Mouse (Mus musculus) MEL (cell line): ENCODE measurements around the gene S100a1. TPM values are rescaled to one million over a fixed set of nuclear protein-coding genes. Genes with fewer than 3 reads are reported as not detected.

Experiments used
- DNase-seq: peaks from one replicate; pipeline ENCODE4 v3.0.0; 2011; ENCODE audit warnings: low read depth, low spot score
- H3K27ac ChIP-seq: 2 replicates; pipeline ENCODE4 v1.5.1; 2012; ENCODE audit warnings: low read depth, mild to moderate bottlenecking, control low read depth, low read length, moderate library complexity; ENCODE audit not compliant: control insufficient read depth
- H3K27me3 ChIP-seq, 2 experiments: fragments of 150-350 bp in 1 of 2; sonication (generic) in 1 of 2; 2 replicates each; pipeline ENCODE4 v1.6.1; 2012; ENCODE audit warnings: low read length in 2 of 2, mild to moderate bottlenecking in 2 of 2, improper control_type of control experiment in 1 of 2, moderate library complexity in 1 of 2; ENCODE audit not compliant: insufficient read depth in 2 of 2, control insufficient read depth in 1 of 2
- H3K36me3 ChIP-seq, 2 experiments: 2 replicates each; pipeline ENCODE4 v1.6.1; 2012 to 2014; ENCODE audit warnings: low read length in 2 of 2, improper control_type of control experiment in 1 of 2, inconsistent platforms in 1 of 2, mild to moderate bottlenecking in 1 of 2; ENCODE audit not compliant: insufficient read depth in 2 of 2, control insufficient read depth in 1 of 2
- H3K4me1 ChIP-seq, 2 experiments: fragments of 150-350 bp in 1 of 2; sonication (generic) in 1 of 2; 2 replicates each; pipeline ENCODE4 v1.6.1; 2012; ENCODE audit warnings: low read length in 2 of 2, improper control_type of control experiment in 1 of 2, mild to moderate bottlenecking in 1 of 2; ENCODE audit not compliant: insufficient read depth in 2 of 2, control insufficient read depth in 1 of 2
- H3K4me3 ChIP-seq, 2 experiments: fragments of 150-350 bp in 1 of 2; sonication (generic) in 1 of 2; 2 replicates each; pipeline ENCODE4 v1.5.1; 2012; ENCODE audit warnings: low read depth in 2 of 2, low read length in 2 of 2, mild to moderate bottlenecking in 2 of 2, moderate library complexity in 2 of 2, control low read depth in 1 of 2, improper control_type of control experiment in 1 of 2; ENCODE audit not compliant: control insufficient read depth in 1 of 2, insufficient read depth in 1 of 2
- H3K79me2 ChIP-seq: 2 replicates; pipeline ENCODE4 v1.6.1; 2012; ENCODE audit warnings: mild to moderate bottlenecking, low read length, moderate library complexity; ENCODE audit not compliant: control insufficient read depth, poor library complexity, insufficient read depth
- H3K9ac ChIP-seq: 2 replicates; pipeline ENCODE4 v1.6.1; 2012; ENCODE audit warnings: low read depth, mild to moderate bottlenecking, control low read depth, low read length, moderate library complexity; ENCODE audit not compliant: control insufficient read depth, poor library complexity, severe bottlenecking
- H3K9me3 ChIP-seq: fragments of 150-350 bp; sonication (generic); replicated peaks from 2 replicates; pipeline ENCODE4 v1.6.1; 2012; ENCODE audit warnings: mild to moderate bottlenecking, low read length, improper control_type of control experiment, moderate library complexity; ENCODE audit not compliant: insufficient read depth
- CHD1 ChIP-seq: IDR thresholded peaks from 2 replicates; pipeline ENCODE4 v1.6.1; 2012; ENCODE audit warnings: low read depth, mild to moderate bottlenecking, inconsistent platforms, low read length, improper control_type of control experiment
- CHD2 ChIP-seq: IDR thresholded peaks from 2 replicates; pipeline ENCODE4 v1.6.1; 2011; ENCODE audit warnings: low read length, improper control_type of control experiment
- CTCF ChIP-seq, 3 experiments: IDR thresholded peaks in 2 of 3; conservative IDR thresholded peaks in 1 of 3; 2 replicates each; pipeline ENCODE4 v1.5.1; 2011 to 2012; ENCODE audit warnings: low read length in 3 of 3, low read depth in 2 of 3, mild to moderate bottlenecking in 2 of 3, improper control_type of control experiment in 1 of 3, inconsistent platforms in 1 of 3, mixed read lengths in 1 of 3, moderate library complexity in 1 of 3; ENCODE audit not compliant: control insufficient read depth in 1 of 3, insufficient read depth in 1 of 3, poor library complexity in 1 of 3, severe bottlenecking in 1 of 3
- ELF1 ChIP-seq: IDR thresholded peaks from 2 replicates; pipeline ENCODE4 v1.6.1; 2014; ENCODE audit warnings: low read depth, mild to moderate bottlenecking, inconsistent platforms, low read length, improper control_type of control experiment, moderate library complexity
- GABPA ChIP-seq: IDR thresholded peaks from 2 replicates; pipeline ENCODE4 v1.6.1; 2012; ENCODE audit warnings: low read depth, mild to moderate bottlenecking, inconsistent platforms, low read length, improper control_type of control experiment, moderate library complexity
- HCFC1 ChIP-seq: IDR thresholded peaks from 2 replicates; pipeline ENCODE4 v1.6.1; 2012; ENCODE audit warnings: low read depth, mild to moderate bottlenecking, inconsistent platforms, low read length, improper control_type of control experiment, moderate library complexity
- JUND ChIP-seq: IDR thresholded peaks from 2 replicates; pipeline ENCODE4 v1.6.1; 2011; ENCODE audit warnings: low read depth, mild to moderate bottlenecking, improper control_type of control experiment, low read length
- KAT2A ChIP-seq: conservative IDR thresholded peaks from 2 replicates; pipeline ENCODE4 v1.6.1; 2012; ENCODE audit warnings: low read depth, low read length, improper control_type of control experiment, inconsistent platforms
- MAFK ChIP-seq: IDR thresholded peaks from 2 replicates; pipeline ENCODE4 v1.6.1; 2011; ENCODE audit warnings: low read depth, mild to moderate bottlenecking, low read length, improper control_type of control experiment, borderline replicate concordance
- MAZ ChIP-seq: IDR thresholded peaks from 2 replicates; pipeline ENCODE4 v1.6.1; 2012; ENCODE audit warnings: low read depth, mild to moderate bottlenecking, inconsistent platforms, low read length, improper control_type of control experiment
- MEF2A ChIP-seq: IDR thresholded peaks from 2 replicates; pipeline ENCODE4 v1.6.1; 2014; ENCODE audit warnings: low read depth, mild to moderate bottlenecking, inconsistent platforms, low read length, improper control_type of control experiment; ENCODE audit not compliant: poor library complexity, insufficient replicate concordance, severe bottlenecking; ENCODE audit errors: extremely low read depth
- MXI1 ChIP-seq: IDR thresholded peaks from 2 replicates; pipeline ENCODE4 v1.6.1; 2011; ENCODE audit warnings: mild to moderate bottlenecking, low read depth, low read length, improper control_type of control experiment
- MYB ChIP-seq: IDR thresholded peaks from 2 replicates; pipeline ENCODE4 v1.6.1; 2011; ENCODE audit warnings: mild to moderate bottlenecking, low read depth, low read length, improper control_type of control experiment
- MYC ChIP-seq: IDR thresholded peaks from 2 replicates; pipeline ENCODE4 v1.6.1; 2011; ENCODE audit warnings: low read depth, mild to moderate bottlenecking, low read length, improper control_type of control experiment, moderate library complexity
- POLR2A ChIP-seq, 2 experiments: IDR thresholded peaks; 2 replicates each; pipeline ENCODE4 v1.6.1; 2011 to 2012; ENCODE audit warnings: low read length in 2 of 2, mild to moderate bottlenecking in 2 of 2, control low read depth in 1 of 2, improper control_type of control experiment in 1 of 2, low read depth in 1 of 2, moderate library complexity in 1 of 2; ENCODE audit not compliant: control insufficient read depth in 1 of 2, insufficient read depth in 1 of 2, poor library complexity in 1 of 2
- POLR2AphosphoS5 ChIP-seq: IDR thresholded peaks from 2 replicates; pipeline ENCODE4 v1.6.1; 2012; ENCODE audit warnings: low read depth, borderline replicate concordance, mild to moderate bottlenecking, inconsistent platforms, low read length, moderate library complexity, mixed read lengths
- RCOR1 ChIP-seq: IDR thresholded peaks from 2 replicates; pipeline ENCODE4 v1.6.1; 2012; ENCODE audit warnings: low read depth, mild to moderate bottlenecking, inconsistent platforms, low read length, improper control_type of control experiment
- SIN3A ChIP-seq: IDR thresholded peaks from 2 replicates; pipeline ENCODE4 v1.6.1; 2012; ENCODE audit warnings: low read length, improper control_type of control experiment, inconsistent platforms
- TAL1 ChIP-seq: IDR thresholded peaks from 2 replicates; pipeline ENCODE4 v1.6.1; 2012; ENCODE audit warnings: mild to moderate bottlenecking, inconsistent platforms, low read length, moderate library complexity, mixed read lengths
- TBP ChIP-seq: IDR thresholded peaks from 2 replicates; pipeline ENCODE4 v1.8.0; 2011; ENCODE audit warnings: low read depth, low read length, improper control_type of control experiment
- TCF12 ChIP-seq: IDR thresholded peaks from 2 replicates; pipeline ENCODE4 v1.6.1; 2014; ENCODE audit warnings: low read depth, mild to moderate bottlenecking, inconsistent platforms, low read length, improper control_type of control experiment, moderate library complexity
- UBTF ChIP-seq: IDR thresholded peaks from 2 replicates; pipeline ENCODE4 v1.6.1; 2012; ENCODE audit warnings: low read depth, mild to moderate bottlenecking, inconsistent platforms, low read length, improper control_type of control experiment, moderate library complexity, borderline replicate concordance; ENCODE audit not compliant: insufficient read depth
- ZC3H11A ChIP-seq: IDR thresholded peaks from 2 replicates; pipeline ENCODE4 v1.6.1; 2012; ENCODE audit warnings: low read depth, mild to moderate bottlenecking, inconsistent platforms, low read length, improper control_type of control experiment
- ZKSCAN1 ChIP-seq: IDR thresholded peaks from 2 replicates; pipeline ENCODE4 v1.6.1; 2012; ENCODE audit warnings: low read depth, mild to moderate bottlenecking, inconsistent platforms, low read length, improper control_type of control experiment, moderate library complexity
- polyA plus RNA-seq, 2 experiments: library from polyadenylated mRNA; stranded (reverse) in 1 of 2; unstranded in 1 of 2; fragments of >175 nt in 1 of 2; fragments of >200 nt in 1 of 2; gene quantifications; 2 replicates each; pipeline versions ENCODE4 v1.2.1 to v1.2.4; 2012; ENCODE audit warnings: low replicate concordance in 2 of 2, low read depth in 1 of 2; ENCODE audit not compliant: insufficient read length in 2 of 2, insufficient read depth in 1 of 2, missing spikeins in 1 of 2
- total RNA-seq: library from RNA; depleted of rRNA; stranded (reverse); fragments of 300-350 nt; gene quantifications from 2 replicates; pipeline ENCODE4 v1.2.3, GENCODE M21; 2012

S100a1 gene
- total and polyA plus RNA-seq, 3 experiments, result 14.4 to 22.2 TPM; not detected in 1

DNA sequence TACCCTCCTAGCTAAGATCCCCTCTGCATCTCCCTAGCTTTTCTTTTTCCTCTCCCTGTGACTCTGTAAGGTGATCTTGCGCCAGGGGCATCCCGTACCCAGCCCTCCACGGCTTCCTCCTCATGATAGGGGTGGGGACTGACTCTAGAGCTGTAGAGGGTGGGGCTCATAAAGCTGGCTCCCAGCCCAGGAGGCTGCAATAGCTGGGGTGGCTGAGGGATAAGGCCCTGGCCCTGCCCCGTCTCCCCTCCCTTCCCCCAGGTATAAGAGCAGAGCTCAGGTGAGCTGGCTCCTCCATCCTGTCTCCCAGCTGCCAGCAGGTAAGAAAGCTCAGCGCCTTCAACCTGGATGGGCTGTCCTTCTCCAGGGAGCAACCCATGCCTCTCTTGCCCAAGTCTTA lies 12.4 kb upstream of the S100a1 start, which contains the start of gene S100a14:
S100a14 (plus strand) TSS at position 277 of the 400 bp plus-strand sequence.
- peak; percentile 63 for TF ChIP-seq SIN3A
- TF ChIP-seq RCOR1, result no peak
- TF ChIP-seq HCFC1, result 0 out of 2 replicates have a peak, but pooled peaks have one; percentile 39
- TF ChIP-seq MAZ, result peak; percentile 75; the same call in 1 of the 2 replicates
- TF ChIP-seq CTCF (IDR thresholded peaks at IDR 0.05 in 2 of 3, conservative IDR thresholded peaks at IDR 0.05 in 1 of 3; ENCODE audit: control insufficient read depth in 1 of 3, insufficient read depth in 1 of 3, low read depth in 2 of 3, low read length in 3 of 3, poor library complexity in 1 of 3, severe bottlenecking in 1 of 3), result no peak
- TF ChIP-seq POLR2A (IDR thresholded peaks at IDR 0.05; ENCODE audit: control insufficient read depth in 1 of 2, insufficient read depth in 1 of 2, low read depth in 1 of 2, low read length in 2 of 2, poor library complexity in 1 of 2), result peak in 1 of 2 experiments; percentile 23; a peak in 1 of 4 replicates
- DNase-seq, result peak; percentile 89
- H3K27me3 ChIP-seq, result peaks cover 0 to 2% of the 10 kb centered on the region in 2 experiments; a peak in 1 of 4 replicates
- H3K9me3 ChIP-seq, result no peaks in the 10 kb centered on the region
- peak within 1 kb of the TSS; percentile 37; the same call in 1 of the 2 replicates for H3K9ac ChIP-seq
- peak within 1 kb of the TSS; percentile 36 to 42 for H3K4me3 ChIP-seq
- no peak within 1 kb of the TSS for H3K27ac ChIP-seq
- H3K4me1 ChIP-seq, result peaks cover 2 to 13% of the 10 kb centered on the region in 2 experiments; a peak in 2 of 4 replicates
- no peaks in the 10 kb centered on the region; a peak in 2 of 4 replicates for H3K36me3 ChIP-seq
- H3K79me2 ChIP-seq, result no peaks in the 10 kb centered on the region

DNA sequence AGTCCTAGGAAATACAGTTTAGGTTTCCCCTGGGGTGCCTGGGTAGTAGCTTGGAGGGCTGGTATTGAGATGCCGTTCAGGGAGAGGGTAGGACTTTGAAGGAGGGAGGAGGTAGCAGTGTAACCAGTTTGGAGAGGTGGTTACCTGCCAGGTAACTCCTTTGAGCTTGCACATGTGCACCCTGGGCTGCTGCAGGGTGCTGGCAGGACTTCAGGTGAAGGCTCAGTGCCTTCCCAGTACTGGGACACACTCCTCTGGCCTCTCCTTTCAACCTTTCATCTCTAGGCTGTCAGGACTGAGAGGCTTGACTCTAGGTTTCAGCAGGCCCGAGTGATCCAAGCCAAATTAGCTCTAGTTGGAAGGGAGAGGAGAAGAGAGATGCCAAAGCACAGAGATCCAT lies 11.9 kb upstream of the S100a1 start:
- H3K27me3 ChIP-seq, result no peaks in the 10 kb centered on the region
- DNase-seq, result no peak
- no peak overlapping the region for H3K27ac ChIP-seq
- H3K4me1 ChIP-seq, result peaks cover 2 to 13% of the 10 kb centered on the region in 2 experiments; a peak in 2 of 4 replicates
- no peaks in the 10 kb centered on the region for H3K79me2 ChIP-seq
- H3K36me3 ChIP-seq, result no peaks in the 10 kb centered on the region; a peak in 2 of 4 replicates
- H3K9ac ChIP-seq, result no peak overlapping the region; the same call in 1 of the 2 replicates
- H3K9me3 ChIP-seq, result no peaks in the 10 kb centered on the region
- H3K4me3 ChIP-seq, result peak overlapping the region; percentile 36 to 42
- TF ChIP-seq KAT2A (no peak), MYB (no peak), UBTF (no peak), RCOR1 (no peak), ZKSCAN1 (no peak), MAZ (no peak), CHD2 (no peak), ELF1 (no peak), JUND (no peak)

DNA sequence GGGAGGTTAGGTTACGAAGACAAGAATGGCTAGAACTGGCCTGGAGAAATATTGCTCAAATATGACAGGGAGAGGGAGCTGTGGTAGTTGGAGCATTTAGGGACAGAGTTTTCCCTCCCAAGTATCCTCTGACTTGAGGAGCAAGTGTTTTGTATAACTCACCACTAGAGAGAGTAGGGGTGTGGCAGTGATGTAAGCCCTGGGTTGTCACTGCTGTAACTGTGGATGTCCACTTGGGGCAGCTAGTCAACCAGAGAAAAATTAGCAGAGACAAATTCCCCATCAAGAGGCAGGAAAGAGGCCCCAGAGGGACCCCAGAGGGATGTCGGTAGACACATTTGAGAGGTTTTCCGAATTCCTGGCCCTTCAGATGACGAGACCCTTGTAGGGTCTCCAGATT lies 11.2 kb upstream of the S100a1 start:
- peaks cover 2 to 13% of the 10 kb centered on the region in 2 experiments; a peak in 2 of 4 replicates for H3K4me1 ChIP-seq
- peak; percentile 90 for DNase-seq
- no peaks in the 10 kb centered on the region for H3K79me2 ChIP-seq
- no peak overlapping the region for H3K4me3 ChIP-seq
- no peaks in the 10 kb centered on the region; a peak in 2 of 4 replicates for H3K36me3 ChIP-seq
- H3K9me3 ChIP-seq, result no peaks in the 10 kb centered on the region
- no peak overlapping the region for H3K27ac ChIP-seq
- H3K9ac ChIP-seq, result no peak overlapping the region
- no peaks in the 10 kb centered on the region for H3K27me3 ChIP-seq
- no peak for TF ChIP-seq CHD1
- no peak for TF ChIP-seq MYC
- no peak for TF ChIP-seq TCF12
- TF ChIP-seq POLR2AphosphoS5, result no peak
- no peak for TF ChIP-seq MAZ
- 0 out of 2 replicates have a peak, but pooled peaks have one; percentile 37 for TF ChIP-seq TBP
- no peak for TF ChIP-seq ZKSCAN1
- no peak for TF ChIP-seq KAT2A
- TF ChIP-seq JUND, result no peak
- no peak for TF ChIP-seq MXI1
- TF ChIP-seq MAFK, result no peak
- no peak for TF ChIP-seq MEF2A
- no peak for TF ChIP-seq TAL1
- TF ChIP-seq GABPA, result no peak
- no peak for TF ChIP-seq POLR2A (IDR thresholded peaks at IDR 0.05; ENCODE audit: control insufficient read depth in 1 of 2, insufficient read depth in 1 of 2, low read depth in 1 of 2, low read length in 2 of 2, poor library complexity in 1 of 2)
- peak; percentile 81 for TF ChIP-seq SIN3A
- TF ChIP-seq ZC3H11A, result no peak
